Mouse (Mus musculus): ENCODE measurements around the gene Tmem33. TPM values are rescaled to one million over a fixed set of nuclear protein-coding genes. Genes with fewer than 3 reads are reported as not detected.

The Tmem33 gene
- polyA plus RNA-seq, 1 experiment from 2014 or later = 127 TPM

DNA sequence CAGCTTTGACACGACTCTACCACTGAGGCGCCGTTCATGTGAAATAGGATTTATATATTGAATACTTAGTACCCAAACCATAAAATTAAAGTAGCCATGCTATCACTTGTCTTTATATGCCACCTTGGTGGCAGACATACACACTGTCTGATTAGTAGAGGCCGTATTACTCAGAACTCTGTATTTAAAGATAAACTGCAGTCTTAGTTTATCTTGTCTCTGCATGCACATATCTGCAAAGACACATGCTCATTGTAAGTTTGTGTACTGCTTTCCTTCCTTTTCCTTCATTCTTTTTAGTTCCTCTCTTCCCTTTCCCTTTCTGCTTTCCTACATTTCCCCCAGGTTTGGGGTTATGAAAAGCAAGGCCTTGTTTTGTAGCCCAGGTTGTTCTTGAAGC is 20.0 kb downstream of the Tmem33 start:
- Histone ChIP-seq H3K9ac (ENCODE audit: low read depth, low read length) (no peak overlapping the region), H3K4me2 (ENCODE audit: low read depth, low read length) (no peak overlapping the region), H3K27ac (ENCODE audit: low read length) (no peak overlapping the region), H3K4me3 (ENCODE audit: low read length) (no peak overlapping the region), H3K4me1 (ENCODE audit: control insufficient read depth, insufficient read depth, low read length) (no peaks in the 10 kb centered on the region), H3K9me3 (ENCODE audit: control insufficient read depth, low read length) (no peaks in the 10 kb centered on the region), H3K36me3 (ENCODE audit: control insufficient read depth, insufficient read depth, low read length) (peaks cover 19% of the 10 kb centered on the region; the same call in 1 of the 2 replicates), H3K27me3 (replicated peaks; ENCODE audit: control insufficient read depth, insufficient read depth, low read length) (no peaks in the 10 kb centered on the region)
- ATAC-seq = no peak
- 94% methylated on average over 4 of the region's 4 CpGs for WGBS

DNA sequence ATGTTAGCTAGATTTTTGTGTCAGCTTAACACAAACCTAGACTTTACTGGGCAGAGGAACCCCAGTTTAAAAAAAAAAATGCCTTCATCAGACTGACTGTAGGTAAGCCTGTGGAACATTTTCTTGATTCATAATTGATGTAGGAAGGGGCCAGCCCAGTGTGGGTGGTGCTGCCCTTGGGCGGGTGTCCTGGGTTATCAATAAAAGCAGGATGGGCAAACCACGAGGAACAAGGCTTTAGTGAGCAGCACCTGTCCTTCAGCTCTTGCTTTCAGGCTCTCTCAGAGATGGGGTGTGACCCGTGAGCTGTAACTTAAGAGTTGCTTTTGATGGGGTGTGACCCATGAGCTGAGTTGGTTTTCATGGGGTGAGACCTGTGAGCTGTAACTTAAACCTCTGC is 34.7 kb downstream of the Tmem33 start:
- H3K4me1 ChIP-seq (ENCODE audit: control insufficient read depth, insufficient read depth, low read length) = no peaks in the 10 kb centered on the region
- no peak overlapping the region for H3K4me3 ChIP-seq (ENCODE audit: low read length)
- no peaks in the 10 kb centered on the region for H3K27me3 ChIP-seq (replicated peaks; ENCODE audit: control insufficient read depth, insufficient read depth, low read length)
- peaks cover 4% of the 10 kb centered on the region; the same call in 1 of the 2 replicates for H3K36me3 ChIP-seq (ENCODE audit: control insufficient read depth, insufficient read depth, low read length)
- no peak for ATAC-seq
- H3K9ac ChIP-seq (ENCODE audit: low read depth, low read length) = no peak overlapping the region
- no peak overlapping the region for H3K27ac ChIP-seq (ENCODE audit: low read length)
- H3K9me3 ChIP-seq (ENCODE audit: control insufficient read depth, low read length) = no peaks in the 10 kb centered on the region
- H3K4me2 ChIP-seq (ENCODE audit: low read depth, low read length) = no peak overlapping the region
- WGBS = 63% methylated on average over 3 of the region's 3 CpGs

DNA sequence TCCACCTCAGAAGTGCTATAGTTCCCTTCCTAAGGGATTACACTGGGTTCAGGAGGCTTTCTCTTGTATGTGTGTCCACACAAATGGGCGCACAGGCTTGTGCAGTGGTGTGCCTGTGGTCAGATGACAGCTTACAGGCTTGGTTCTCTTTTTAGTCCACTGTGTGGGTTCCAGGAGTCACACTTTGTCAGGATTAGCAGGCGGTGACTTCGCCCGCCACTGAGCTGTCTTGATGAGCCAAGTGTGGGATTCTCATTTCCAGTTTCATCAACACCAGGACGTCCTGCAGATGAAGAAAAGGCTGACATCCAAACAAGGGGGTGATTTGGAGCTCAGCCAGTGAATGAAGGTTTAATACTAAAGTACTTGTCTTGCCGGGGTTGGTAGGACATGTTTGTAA is 35.3 kb downstream of the Tmem33 start:
- H3K4me2 ChIP-seq (ENCODE audit: low read depth, low read length) = no peak overlapping the region
- H3K27me3 ChIP-seq (replicated peaks; ENCODE audit: control insufficient read depth, insufficient read depth, low read length) = no peaks in the 10 kb centered on the region
- H3K9ac ChIP-seq (ENCODE audit: low read depth, low read length) = no peak overlapping the region
- no peaks in the 10 kb centered on the region for H3K9me3 ChIP-seq (ENCODE audit: control insufficient read depth, low read length)
- H3K4me1 ChIP-seq (ENCODE audit: control insufficient read depth, insufficient read depth, low read length) = no peaks in the 10 kb centered on the region
- H3K27ac ChIP-seq (ENCODE audit: low read length) = no peak overlapping the region
- WGBS = 76% methylated on average over 6 of the region's 6 CpGs
- peaks cover 4% of the 10 kb centered on the region; the same call in 1 of the 2 replicates for H3K36me3 ChIP-seq (ENCODE audit: control insufficient read depth, insufficient read depth, low read length)
- H3K4me3 ChIP-seq (ENCODE audit: low read length) = no peak overlapping the region
- ATAC-seq = no peak

DNA sequence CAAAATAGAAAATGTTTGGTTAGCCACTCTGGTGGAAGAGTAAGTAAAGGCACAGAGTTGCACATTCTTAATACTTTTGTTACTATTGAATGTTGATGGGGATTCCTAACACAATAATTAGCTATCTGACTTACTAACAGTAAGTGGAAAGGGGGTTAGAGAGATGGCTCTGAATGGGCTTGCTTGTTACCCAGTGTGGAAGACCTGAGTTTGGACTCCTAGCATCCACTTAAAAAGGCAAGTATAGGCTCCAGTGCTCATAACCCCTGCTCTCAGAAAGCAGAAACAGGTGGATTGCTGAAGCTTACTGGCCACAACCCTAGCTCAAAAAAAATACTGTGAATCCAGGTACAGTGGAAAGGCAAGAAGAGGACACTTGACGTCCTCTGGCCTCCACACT is 35.8 kb downstream of the Tmem33 start:
- H3K27me3 ChIP-seq (replicated peaks; ENCODE audit: control insufficient read depth, insufficient read depth, low read length) = no peaks in the 10 kb centered on the region
- WGBS = 83% methylated on average over 1 of the region's 1 CpGs
- no peaks in the 10 kb centered on the region for H3K9me3 ChIP-seq (ENCODE audit: control insufficient read depth, low read length)
- no peak overlapping the region for H3K4me3 ChIP-seq (ENCODE audit: low read length)
- no peak overlapping the region for H3K9ac ChIP-seq (ENCODE audit: low read depth, low read length)
- no peak overlapping the region for H3K27ac ChIP-seq (ENCODE audit: low read length)
- no peak overlapping the region for H3K4me2 ChIP-seq (ENCODE audit: low read depth, low read length)
- H3K4me1 ChIP-seq (ENCODE audit: control insufficient read depth, insufficient read depth, low read length) = no peaks in the 10 kb centered on the region
- no peak for ATAC-seq
- H3K36me3 ChIP-seq (ENCODE audit: control insufficient read depth, insufficient read depth, low read length) = peaks cover 4% of the 10 kb centered on the region; the same call in 1 of the 2 replicates

DNA sequence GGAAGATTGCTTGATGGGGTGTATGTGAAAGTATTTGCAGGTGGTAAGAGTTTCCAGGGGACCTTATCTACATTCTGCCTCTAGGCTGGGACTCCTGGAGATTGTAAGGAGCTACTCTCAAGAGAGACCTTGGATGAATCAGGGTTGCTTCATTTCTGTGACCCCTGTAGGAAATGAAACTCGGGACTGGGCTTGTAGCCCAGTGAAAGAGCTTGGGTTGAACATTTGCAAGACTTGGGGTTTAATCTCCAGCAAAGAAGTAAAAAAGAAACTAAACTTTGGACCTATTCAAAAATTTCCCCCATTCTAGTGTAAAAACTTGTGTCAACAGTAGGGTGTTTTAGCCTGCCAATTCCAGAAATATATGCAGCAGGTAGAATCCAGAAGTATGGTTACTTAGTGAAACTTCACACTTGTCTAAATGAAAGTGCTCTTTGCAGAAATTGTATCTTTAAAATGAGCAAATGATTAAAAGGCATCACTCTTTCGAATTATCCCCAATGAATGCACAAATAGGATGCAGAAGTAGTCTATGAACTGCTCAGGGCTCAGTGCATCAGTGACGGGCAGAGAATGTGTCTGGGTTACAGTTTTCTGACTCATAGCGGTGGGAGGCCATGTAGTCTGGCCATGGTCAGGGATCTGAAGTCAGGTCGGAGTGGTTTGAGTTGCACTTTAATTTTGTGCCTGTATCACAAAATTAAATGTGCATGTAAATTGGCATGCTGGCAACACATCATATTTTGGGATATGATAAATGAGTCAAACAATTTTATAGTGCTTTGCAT is 36.9 kb downstream of the Tmem33 start:
- 81% methylated on average over 5 of the region's 5 CpGs for WGBS

DNA sequence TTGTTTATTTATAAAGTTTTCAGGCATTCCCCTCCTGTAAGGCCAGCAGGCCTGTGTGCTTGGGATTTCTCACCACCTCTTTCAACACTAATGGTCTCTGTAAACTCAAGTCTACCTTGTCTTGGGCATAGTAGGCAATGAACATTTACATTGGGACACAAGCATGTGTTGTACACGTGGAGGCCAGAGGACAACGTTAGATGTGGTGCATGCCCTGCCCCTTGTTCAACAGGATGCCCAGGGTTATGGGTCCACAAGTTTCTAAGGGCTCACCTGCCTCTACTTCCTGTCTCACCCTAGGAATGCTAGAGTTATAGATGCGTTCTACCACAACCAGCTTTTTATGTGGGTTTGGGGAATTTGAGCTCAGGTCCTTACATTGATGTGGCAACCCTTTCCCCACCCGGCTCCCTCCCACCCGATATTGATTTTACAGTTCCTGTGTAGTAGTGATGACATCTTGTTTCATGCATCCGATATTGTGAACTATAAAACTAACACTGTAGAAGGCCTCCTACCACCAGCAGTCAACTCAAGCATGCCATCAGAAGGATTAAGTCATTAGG is 39.6 kb downstream of the Tmem33 start:
- Histone ChIP-seq H3K9ac (ENCODE audit: low read depth, low read length) (no peak overlapping the region), H3K4me2 (ENCODE audit: low read depth, low read length) (no peak overlapping the region), H3K4me1 (ENCODE audit: control insufficient read depth, insufficient read depth, low read length) (no peaks in the 10 kb centered on the region), H3K36me3 (ENCODE audit: control insufficient read depth, insufficient read depth, low read length) (no peaks in the 10 kb centered on the region), H3K9me3 (ENCODE audit: control insufficient read depth, low read length) (no peaks in the 10 kb centered on the region), H3K4me3 (ENCODE audit: low read length) (no peak overlapping the region), H3K27me3 (replicated peaks; ENCODE audit: control insufficient read depth, insufficient read depth, low read length) (no peaks in the 10 kb centered on the region), H3K27ac (ENCODE audit: low read length) (no peak overlapping the region)
- 88% methylated on average over 6 of the region's 6 CpGs for WGBS
- ATAC-seq = no peak

More for the DNA sequence above, 36.9 kb downstream of the Tmem33 start:
- Histone ChIP-seq H3K27ac (ENCODE audit: low read length) (no peak overlapping the region), H3K9ac (ENCODE audit: low read depth, low read length) (no peak overlapping the region), H3K4me3 (ENCODE audit: low read length) (no peak overlapping the region), H3K9me3 (ENCODE audit: control insufficient read depth, low read length) (no peaks in the 10 kb centered on the region), H3K4me2 (ENCODE audit: low read depth, low read length) (no peak overlapping the region), H3K4me1 (ENCODE audit: control insufficient read depth, insufficient read depth, low read length) (no peaks in the 10 kb centered on the region), H3K36me3 (ENCODE audit: control insufficient read depth, insufficient read depth, low read length) (peaks cover 4% of the 10 kb centered on the region; the same call in 1 of the 2 replicates), H3K27me3 (replicated peaks; ENCODE audit: control insufficient read depth, insufficient read depth, low read length) (no peaks in the 10 kb centered on the region)
- 0 out of 2 replicates have a peak, but pooled peaks have one; percentile 44 for ATAC-seq

DNA sequence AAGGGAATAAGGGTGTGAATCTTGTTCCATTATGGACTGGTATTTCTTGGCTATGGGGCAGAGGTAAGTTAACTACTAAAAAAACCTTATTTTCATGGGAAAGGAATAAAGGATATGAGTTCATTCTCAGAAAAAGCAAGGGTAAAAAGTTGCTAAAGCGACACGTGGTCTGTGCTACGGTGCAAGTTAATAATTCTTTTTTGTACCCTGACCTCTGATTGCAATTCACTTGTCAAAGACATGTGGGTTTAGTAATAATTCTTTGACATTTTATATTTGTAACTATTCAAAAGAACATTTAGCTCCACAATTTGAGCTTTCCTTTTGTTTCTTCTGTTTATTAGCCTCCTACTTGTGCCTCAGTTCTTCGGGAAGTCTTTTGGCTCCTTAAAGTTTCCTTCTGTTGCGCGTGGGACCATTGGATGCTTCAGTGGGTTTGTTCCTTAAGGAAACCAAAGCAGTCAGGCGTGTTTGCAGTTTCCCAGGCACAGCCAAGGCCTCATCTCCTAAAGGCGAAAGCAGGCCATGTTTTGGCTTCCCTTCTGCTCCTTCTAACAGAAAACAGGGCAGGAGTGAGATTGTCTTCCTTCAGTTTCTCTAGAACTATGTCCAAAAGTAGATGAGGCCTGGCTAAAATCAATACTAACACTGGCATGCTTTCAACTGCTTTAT is 40.7 kb downstream of the Tmem33 start:
- no peak for ATAC-seq

DNA sequence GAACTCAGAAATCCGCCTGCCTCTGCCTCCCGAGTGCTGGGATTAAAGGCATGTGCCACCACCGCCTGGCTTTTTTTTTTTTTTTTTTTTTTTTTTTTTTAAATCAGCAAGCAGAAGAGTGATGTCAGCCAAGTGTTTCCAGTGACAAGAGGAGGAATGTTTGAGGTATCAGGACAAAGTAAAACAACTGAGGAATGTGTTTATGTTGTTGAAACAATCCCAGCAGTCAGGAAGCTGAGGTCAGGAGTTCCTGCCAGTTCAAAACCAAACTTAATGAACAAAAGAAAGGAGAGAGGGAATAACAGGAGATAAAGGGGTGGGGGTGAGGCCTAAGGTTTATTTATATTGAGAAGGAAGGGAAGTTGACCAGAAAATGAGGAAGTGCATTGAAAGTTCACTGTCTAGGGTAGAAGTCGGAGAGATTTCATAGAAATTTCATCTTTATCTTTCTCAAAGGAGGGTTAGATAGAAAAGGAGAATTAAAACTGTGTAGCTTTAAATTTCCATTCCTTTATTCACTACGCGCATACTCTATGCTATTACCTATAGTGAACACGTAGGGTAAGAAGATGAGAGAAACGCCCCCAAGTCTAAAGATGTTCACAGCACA is 41.5 kb downstream of the Tmem33 start:
- no peak overlapping the region for H3K9ac ChIP-seq (ENCODE audit: low read depth, low read length)
- no peak for ATAC-seq
- no peaks in the 10 kb centered on the region for H3K9me3 ChIP-seq (ENCODE audit: control insufficient read depth, low read length)
- H3K36me3 ChIP-seq (ENCODE audit: control insufficient read depth, insufficient read depth, low read length) = no peaks in the 10 kb centered on the region
- WGBS = 79% methylated on average over 7 of the region's 8 CpGs
- H3K27me3 ChIP-seq (replicated peaks; ENCODE audit: control insufficient read depth, insufficient read depth, low read length) = no peaks in the 10 kb centered on the region
- no peak overlapping the region for H3K4me3 ChIP-seq (ENCODE audit: low read length)
- no peak overlapping the region for H3K27ac ChIP-seq (ENCODE audit: low read length)
- H3K4me2 ChIP-seq (ENCODE audit: low read depth, low read length) = no peak overlapping the region
- H3K4me1 ChIP-seq (ENCODE audit: control insufficient read depth, insufficient read depth, low read length) = no peaks in the 10 kb centered on the region

More for the DNA sequence above, 40.7 kb downstream of the Tmem33 start:
- Histone ChIP-seq H3K9ac (ENCODE audit: low read depth, low read length) (no peak overlapping the region), H3K4me1 (ENCODE audit: control insufficient read depth, insufficient read depth, low read length) (no peaks in the 10 kb centered on the region), H3K36me3 (ENCODE audit: control insufficient read depth, insufficient read depth, low read length) (no peaks in the 10 kb centered on the region), H3K9me3 (ENCODE audit: control insufficient read depth, low read length) (no peaks in the 10 kb centered on the region), H3K27me3 (replicated peaks; ENCODE audit: control insufficient read depth, insufficient read depth, low read length) (no peaks in the 10 kb centered on the region), H3K4me2 (ENCODE audit: low read depth, low read length) (no peak overlapping the region), H3K27ac (ENCODE audit: low read length) (no peak overlapping the region), H3K4me3 (ENCODE audit: low read length) (no peak overlapping the region)
- WGBS = 94% methylated on average over 8 of the region's 8 CpGs

DNA sequence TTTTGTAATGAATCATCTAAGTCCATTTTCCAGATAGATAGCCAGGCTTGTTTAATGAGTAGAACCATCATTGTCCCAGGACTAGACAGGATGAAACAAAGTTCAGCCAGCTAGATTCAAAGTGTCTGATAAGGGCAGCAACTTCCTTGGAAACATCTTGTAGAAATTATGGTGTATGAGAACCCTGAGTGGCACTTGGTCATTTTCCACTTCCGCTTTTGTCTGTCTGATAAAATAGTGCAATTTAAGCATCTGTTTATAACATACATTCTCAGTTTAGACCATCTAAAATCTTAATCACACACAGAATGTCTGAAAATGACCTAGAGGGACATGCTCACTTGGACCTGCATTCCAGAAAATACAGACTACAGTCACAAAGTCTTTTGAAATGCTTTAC is 43.5 kb downstream of the Tmem33 start:
- WGBS = 83% methylated on average over 1 of the region's 1 CpGs
- H3K4me3 ChIP-seq (ENCODE audit: low read length) = no peak overlapping the region
- H3K9ac ChIP-seq (ENCODE audit: low read depth, low read length) = no peak overlapping the region
- H3K36me3 ChIP-seq (ENCODE audit: control insufficient read depth, insufficient read depth, low read length) = no peaks in the 10 kb centered on the region
- no peak overlapping the region for H3K27ac ChIP-seq (ENCODE audit: low read length)
- no peaks in the 10 kb centered on the region for H3K27me3 ChIP-seq (replicated peaks; ENCODE audit: control insufficient read depth, insufficient read depth, low read length)
- no peak for ATAC-seq
- peaks cover 6% of the 10 kb centered on the region for H3K4me1 ChIP-seq (ENCODE audit: control insufficient read depth, insufficient read depth, low read length)
- no peaks in the 10 kb centered on the region for H3K9me3 ChIP-seq (ENCODE audit: control insufficient read depth, low read length)
- H3K4me2 ChIP-seq (ENCODE audit: low read depth, low read length) = no peak overlapping the region

Measured in intestine, embryonic 16.5 days (tissue).